Mouse (Mus musculus) MEL (cell line): ENCODE measurements around the gene Pyroxd2. TPM values are rescaled to one million over a fixed set of nuclear protein-coding genes. Genes with fewer than 3 reads are reported as not detected.

Source experiments
- DNase-seq: peaks from one replicate; pipeline ENCODE4 v3.0.0; 2011; ENCODE audit warnings: low read depth, low spot score
- H3K27ac ChIP-seq: 2 replicates; pipeline ENCODE4 v1.5.1; 2012; ENCODE audit warnings: low read depth, mild to moderate bottlenecking, control low read depth, low read length, moderate library complexity; ENCODE audit not compliant: control insufficient read depth
- H3K27me3 ChIP-seq, 2 experiments: fragments of 150-350 bp in 1 of 2; sonication (generic) in 1 of 2; 2 replicates each; pipeline ENCODE4 v1.6.1; 2012; ENCODE audit warnings: low read length in 2 of 2, mild to moderate bottlenecking in 2 of 2, improper control_type of control experiment in 1 of 2, moderate library complexity in 1 of 2; ENCODE audit not compliant: insufficient read depth in 2 of 2, control insufficient read depth in 1 of 2
- H3K36me3 ChIP-seq, 2 experiments: 2 replicates each; pipeline ENCODE4 v1.6.1; 2012 to 2014; ENCODE audit warnings: low read length in 2 of 2, improper control_type of control experiment in 1 of 2, inconsistent platforms in 1 of 2, mild to moderate bottlenecking in 1 of 2; ENCODE audit not compliant: insufficient read depth in 2 of 2, control insufficient read depth in 1 of 2
- H3K4me1 ChIP-seq, 2 experiments: fragments of 150-350 bp in 1 of 2; sonication (generic) in 1 of 2; 2 replicates each; pipeline ENCODE4 v1.6.1; 2012; ENCODE audit warnings: low read length in 2 of 2, improper control_type of control experiment in 1 of 2, mild to moderate bottlenecking in 1 of 2; ENCODE audit not compliant: insufficient read depth in 2 of 2, control insufficient read depth in 1 of 2
- H3K4me3 ChIP-seq, 2 experiments: fragments of 150-350 bp in 1 of 2; sonication (generic) in 1 of 2; 2 replicates each; pipeline ENCODE4 v1.5.1; 2012; ENCODE audit warnings: low read depth in 2 of 2, low read length in 2 of 2, mild to moderate bottlenecking in 2 of 2, moderate library complexity in 2 of 2, control low read depth in 1 of 2, improper control_type of control experiment in 1 of 2; ENCODE audit not compliant: control insufficient read depth in 1 of 2, insufficient read depth in 1 of 2
- H3K79me2 ChIP-seq: 2 replicates; pipeline ENCODE4 v1.6.1; 2012; ENCODE audit warnings: mild to moderate bottlenecking, low read length, moderate library complexity; ENCODE audit not compliant: control insufficient read depth, poor library complexity, insufficient read depth
- H3K9ac ChIP-seq: 2 replicates; pipeline ENCODE4 v1.6.1; 2012; ENCODE audit warnings: low read depth, mild to moderate bottlenecking, control low read depth, low read length, moderate library complexity; ENCODE audit not compliant: control insufficient read depth, poor library complexity, severe bottlenecking
- H3K9me3 ChIP-seq: fragments of 150-350 bp; sonication (generic); replicated peaks from 2 replicates; pipeline ENCODE4 v1.6.1; 2012; ENCODE audit warnings: mild to moderate bottlenecking, low read length, improper control_type of control experiment, moderate library complexity; ENCODE audit not compliant: insufficient read depth
- CTCF ChIP-seq, 3 experiments: IDR thresholded peaks in 2 of 3; conservative IDR thresholded peaks in 1 of 3; 2 replicates each; pipeline ENCODE4 v1.5.1; 2011 to 2012; ENCODE audit warnings: low read length in 3 of 3, low read depth in 2 of 3, mild to moderate bottlenecking in 2 of 3, improper control_type of control experiment in 1 of 3, inconsistent platforms in 1 of 3, mixed read lengths in 1 of 3, moderate library complexity in 1 of 3; ENCODE audit not compliant: control insufficient read depth in 1 of 3, insufficient read depth in 1 of 3, poor library complexity in 1 of 3, severe bottlenecking in 1 of 3
- ELF1 ChIP-seq: IDR thresholded peaks from 2 replicates; pipeline ENCODE4 v1.6.1; 2014; ENCODE audit warnings: low read depth, mild to moderate bottlenecking, inconsistent platforms, low read length, improper control_type of control experiment, moderate library complexity
- EP300 ChIP-seq, 2 experiments: IDR thresholded peaks; 2 replicates each; pipeline ENCODE4 v1.6.1; 2011; ENCODE audit warnings: improper control_type of control experiment in 2 of 2, low read length in 2 of 2, low read depth in 1 of 2, mild to moderate bottlenecking in 1 of 2
- ETS1 ChIP-seq: IDR thresholded peaks from 2 replicates; pipeline ENCODE4 v1.6.1; 2012; ENCODE audit warnings: low read depth, mild to moderate bottlenecking, inconsistent platforms, low read length, improper control_type of control experiment, moderate library complexity
- GABPA ChIP-seq: IDR thresholded peaks from 2 replicates; pipeline ENCODE4 v1.6.1; 2012; ENCODE audit warnings: low read depth, mild to moderate bottlenecking, inconsistent platforms, low read length, improper control_type of control experiment, moderate library complexity
- MAZ ChIP-seq: IDR thresholded peaks from 2 replicates; pipeline ENCODE4 v1.6.1; 2012; ENCODE audit warnings: low read depth, mild to moderate bottlenecking, inconsistent platforms, low read length, improper control_type of control experiment
- MEF2A ChIP-seq: IDR thresholded peaks from 2 replicates; pipeline ENCODE4 v1.6.1; 2014; ENCODE audit warnings: low read depth, mild to moderate bottlenecking, inconsistent platforms, low read length, improper control_type of control experiment; ENCODE audit not compliant: poor library complexity, insufficient replicate concordance, severe bottlenecking; ENCODE audit errors: extremely low read depth
- MYC ChIP-seq: IDR thresholded peaks from 2 replicates; pipeline ENCODE4 v1.6.1; 2011; ENCODE audit warnings: low read depth, mild to moderate bottlenecking, low read length, improper control_type of control experiment, moderate library complexity
- NELFE ChIP-seq: IDR thresholded peaks from 2 replicates; pipeline ENCODE4 v1.6.1; 2011; ENCODE audit warnings: low read depth, low read length, improper control_type of control experiment
- POLR2A ChIP-seq, 2 experiments: IDR thresholded peaks; 2 replicates each; pipeline ENCODE4 v1.6.1; 2011 to 2012; ENCODE audit warnings: low read length in 2 of 2, mild to moderate bottlenecking in 2 of 2, control low read depth in 1 of 2, improper control_type of control experiment in 1 of 2, low read depth in 1 of 2, moderate library complexity in 1 of 2; ENCODE audit not compliant: control insufficient read depth in 1 of 2, insufficient read depth in 1 of 2, poor library complexity in 1 of 2
- POLR2AphosphoS2 ChIP-seq: IDR thresholded peaks from 2 replicates; pipeline ENCODE4 v1.6.1; 2011; ENCODE audit warnings: low read length, improper control_type of control experiment
- POLR2AphosphoS5 ChIP-seq: IDR thresholded peaks from 2 replicates; pipeline ENCODE4 v1.6.1; 2012; ENCODE audit warnings: low read depth, borderline replicate concordance, mild to moderate bottlenecking, inconsistent platforms, low read length, moderate library complexity, mixed read lengths
- RCOR1 ChIP-seq: IDR thresholded peaks from 2 replicates; pipeline ENCODE4 v1.6.1; 2012; ENCODE audit warnings: low read depth, mild to moderate bottlenecking, inconsistent platforms, low read length, improper control_type of control experiment
- TAL1 ChIP-seq: IDR thresholded peaks from 2 replicates; pipeline ENCODE4 v1.6.1; 2012; ENCODE audit warnings: mild to moderate bottlenecking, inconsistent platforms, low read length, moderate library complexity, mixed read lengths
- UBTF ChIP-seq: IDR thresholded peaks from 2 replicates; pipeline ENCODE4 v1.6.1; 2012; ENCODE audit warnings: low read depth, mild to moderate bottlenecking, inconsistent platforms, low read length, improper control_type of control experiment, moderate library complexity, borderline replicate concordance; ENCODE audit not compliant: insufficient read depth
- USF2 ChIP-seq, 2 experiments: IDR thresholded peaks; 2 replicates each; pipeline ENCODE4 v1.6.1; 2011 to 2012; ENCODE audit warnings: improper control_type of control experiment in 2 of 2, low read length in 2 of 2, borderline replicate concordance in 1 of 2, inconsistent platforms in 1 of 2, low read depth in 1 of 2, mild to moderate bottlenecking in 1 of 2; ENCODE audit not compliant: insufficient read depth in 1 of 2
- ZC3H11A ChIP-seq: IDR thresholded peaks from 2 replicates; pipeline ENCODE4 v1.6.1; 2012; ENCODE audit warnings: low read depth, mild to moderate bottlenecking, inconsistent platforms, low read length, improper control_type of control experiment
- ZMIZ1 ChIP-seq: IDR thresholded peaks from 2 replicates; pipeline ENCODE4 v1.6.1; 2012; ENCODE audit warnings: low read depth, mild to moderate bottlenecking, inconsistent platforms, low read length, improper control_type of control experiment, moderate library complexity
- ZNF384 ChIP-seq: IDR thresholded peaks from 2 replicates; pipeline ENCODE4 v1.6.1; 2012; ENCODE audit warnings: low read depth, mild to moderate bottlenecking, inconsistent platforms, low read length, improper control_type of control experiment
- polyA plus RNA-seq, 2 experiments: library from polyadenylated mRNA; stranded (reverse) in 1 of 2; unstranded in 1 of 2; fragments of >175 nt in 1 of 2; fragments of >200 nt in 1 of 2; gene quantifications; 2 replicates each; pipeline versions ENCODE4 v1.2.1 to v1.2.4; 2012; ENCODE audit warnings: low replicate concordance in 2 of 2, low read depth in 1 of 2; ENCODE audit not compliant: insufficient read length in 2 of 2, insufficient read depth in 1 of 2, missing spikeins in 1 of 2
- total RNA-seq: library from RNA; depleted of rRNA; stranded (reverse); fragments of 300-350 nt; gene quantifications from 2 replicates; pipeline ENCODE4 v1.2.3, GENCODE M21; 2012

The Pyroxd2 gene
- total and polyA plus RNA-seq, 3 experiments = 4.1 to 17.0 TPM; not detected in 1

GRCm38 (mm10) chr19:42678191-42678590 is 74.4 kb downstream of the Pyroxd2 start:
- H3K9me3 ChIP-seq = no peaks in the 10 kb centered on the region
- H3K36me3 ChIP-seq = no peaks in the 10 kb centered on the region
- no peaks in the 10 kb centered on the region for H3K4me1 ChIP-seq
- no peaks in the 10 kb centered on the region; a peak in 1 of 4 replicates for H3K27me3 ChIP-seq
- H3K27ac ChIP-seq = no peak overlapping the region
- H3K4me3 ChIP-seq = no peak overlapping the region
- no peaks in the 10 kb centered on the region for H3K79me2 ChIP-seq
- DNase-seq = no peak
- no peak for TF ChIP-seq RCOR1
- no peak for TF ChIP-seq POLR2A (IDR thresholded peaks at IDR 0.05; ENCODE audit: control insufficient read depth in 1 of 2, insufficient read depth in 1 of 2, low read depth in 1 of 2, low read length in 2 of 2, poor library complexity in 1 of 2)
- TF ChIP-seq USF2 (IDR thresholded peaks at IDR 0.05; ENCODE audit: borderline replicate concordance in 1 of 2, insufficient read depth in 1 of 2, low read depth in 1 of 2, low read length in 2 of 2) = no peak
- TF ChIP-seq ETS1 = no peak
- no peak for TF ChIP-seq ZNF384
- no peak for TF ChIP-seq MYC
- TF ChIP-seq TAL1 = no peak
- no peak for TF ChIP-seq POLR2AphosphoS5
- no peak for TF ChIP-seq NELFE
- TF ChIP-seq ZMIZ1 = no peak
- no peak for TF ChIP-seq MEF2A
- no peak for TF ChIP-seq POLR2AphosphoS2
- no peak for TF ChIP-seq ELF1
- no peak overlapping the region for H3K9ac ChIP-seq

GRCm38 (mm10) chr19:42677452-42677851 is 75.1 kb downstream of the Pyroxd2 start:
- no peak overlapping the region for H3K27ac ChIP-seq
- no peaks in the 10 kb centered on the region; a peak in 1 of 4 replicates for H3K27me3 ChIP-seq
- no peak overlapping the region for H3K4me3 ChIP-seq
- H3K36me3 ChIP-seq = no peaks in the 10 kb centered on the region
- no peaks in the 10 kb centered on the region for H3K4me1 ChIP-seq
- no peaks in the 10 kb centered on the region for H3K9me3 ChIP-seq
- no peaks in the 10 kb centered on the region for H3K79me2 ChIP-seq
- DNase-seq = no peak
- TF ChIP-seq ZC3H11A (no peak), MAZ (no peak), ELF1 (no peak), GABPA (no peak), UBTF (no peak), EP300 (IDR thresholded peaks at IDR 0.05; ENCODE audit: low read depth in 1 of 2, low read length in 2 of 2) (no peak), CTCF (IDR thresholded peaks at IDR 0.05 in 2 of 3, conservative IDR thresholded peaks at IDR 0.05 in 1 of 3; ENCODE audit: control insufficient read depth in 1 of 3, insufficient read depth in 1 of 3, low read depth in 2 of 3, low read length in 3 of 3, poor library complexity in 1 of 3, severe bottlenecking in 1 of 3) (no peak), POLR2A (IDR thresholded peaks at IDR 0.05; ENCODE audit: control insufficient read depth in 1 of 2, insufficient read depth in 1 of 2, low read depth in 1 of 2, low read length in 2 of 2, poor library complexity in 1 of 2) (no peak)
- H3K9ac ChIP-seq = no peak overlapping the region
